Comparison of ENCODE assay signal across 8 mouse cellular contexts in the genomic region with DNA sequence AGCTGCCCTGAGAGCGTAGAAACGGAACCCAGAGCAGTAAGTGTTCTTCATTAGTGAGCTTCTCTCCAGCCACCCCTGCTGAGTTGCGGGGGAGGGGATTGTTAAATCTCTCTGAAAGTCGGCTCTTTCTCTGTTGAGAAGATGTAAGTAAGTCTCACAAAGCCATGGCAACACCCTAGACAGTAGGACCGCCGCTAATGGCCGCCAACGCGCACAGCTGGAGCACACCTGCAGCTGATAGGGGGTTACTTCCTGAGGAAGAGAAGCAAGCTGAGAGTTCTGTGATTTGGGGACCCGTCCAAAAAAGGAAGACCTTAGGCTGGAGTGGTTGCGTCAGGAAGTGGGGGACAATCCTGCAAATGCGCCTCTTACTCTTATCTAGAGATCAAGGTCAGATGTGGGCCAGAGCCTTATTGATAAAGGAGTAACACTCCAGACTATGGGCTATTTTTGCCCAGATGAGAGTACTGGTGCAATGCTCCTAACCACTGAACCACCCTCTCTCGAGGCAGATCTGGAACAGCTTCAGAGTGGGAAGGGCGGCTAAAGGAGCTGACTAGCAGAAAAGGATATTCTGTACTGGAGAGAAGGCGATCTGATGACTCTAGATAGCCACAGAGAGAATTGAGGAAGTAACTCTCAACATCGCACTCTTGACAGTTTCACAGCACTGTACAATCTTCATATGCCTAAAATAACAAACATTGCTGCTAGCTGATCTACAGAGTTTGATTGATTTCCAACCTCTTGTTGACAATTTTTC. TPM values are rescaled to one million over a fixed set of nuclear protein-coding genes. Genes with fewer than 3 reads are reported as not detected.
DNase-seq lines count a peak whose midpoint lies in the region; ATAC-seq and TF ChIP-seq lines count a peak whose summit lies in the region.

No protein-coding gene starts in this region.

- no peak for ATAC-seq in heart, embryonic 12.5 days (ENCODE audit: insufficient number of reproducible peaks, low FRiP score)
- no peak for ATAC-seq in neural tube, embryonic 15.5 days (ENCODE audit: low FRiP score)
- no peak for ATAC-seq in erythroid progenitor cell, adult 5-6 weeks (replicated peaks; ENCODE audit: low FRiP score, poor library complexity, severe bottlenecking)

- DNase-seq in kidney, adult 9 months = peak; percentile 8
- no peak for DNase-seq in kidney, postnatal 25 days
- peak; percentile 49 for DNase-seq in brain, adult 2 months (ENCODE audit: low read depth, low spot score)
- peak; percentile 36 for DNase-seq in liver, adult 2 months (ENCODE audit: extremely low read depth, low read depth, low spot score)
- DNase-seq in urinary bladder, postnatal 25 days (ENCODE audit: low spot score) = no peak

- no peak overlapping the region for H3K27ac ChIP-seq in heart, embryonic 12.5 days (ENCODE audit: poor library complexity, severe bottlenecking)
- H3K27ac ChIP-seq in liver, adult 2 months (replicated peaks; ENCODE audit: insufficient read depth, low read depth, low read length) = no peak overlapping the region
- no peak overlapping the region for H3K27ac ChIP-seq in neural tube, embryonic 15.5 days (replicated peaks)

- peak overlapping the region; percentile 91 for H3K4me2 ChIP-seq in heart, embryonic 12.5 days
- H3K4me2 ChIP-seq in neural tube, embryonic 15.5 days = peak overlapping the region; percentile 69

- peak overlapping the region; percentile 37; the same call in 1 of the 2 replicates for H3K9ac ChIP-seq in heart, embryonic 12.5 days
- H3K9ac ChIP-seq in liver, adult 2 months (ENCODE audit: low read depth, low read length) = no peak overlapping the region
- H3K9ac ChIP-seq in neural tube, embryonic 15.5 days (replicated peaks) = no peak overlapping the region

- peak overlapping the region; percentile 66 for H3K4me3 ChIP-seq in heart, embryonic 12.5 days
- H3K4me3 ChIP-seq in liver, adult 2 months (ENCODE audit: insufficient read depth, low read depth, low read length) = no peak overlapping the region
- H3K4me3 ChIP-seq in neural tube, embryonic 15.5 days (replicated peaks) = peak overlapping the region; percentile 60

- peaks cover 23% of the 10 kb centered on the region for H3K4me1 ChIP-seq in heart, embryonic 12.5 days (replicated peaks)
- peaks cover 10% of the 10 kb centered on the region for H3K4me1 ChIP-seq in liver, adult 2 months (ENCODE audit: control insufficient read depth, insufficient read depth, low read length)
- peaks cover 21% of the 10 kb centered on the region for H3K4me1 ChIP-seq in neural tube, embryonic 15.5 days

- TF ChIP-seq POLR2A in liver, adult 2 months (IDR thresholded peaks at IDR 0.05; ENCODE audit: extremely low read depth, insufficient read depth, low read length) = no peak

- no peaks in the 10 kb centered on the region for H3K9me3 ChIP-seq in heart, embryonic 12.5 days (replicated peaks)
- H3K9me3 ChIP-seq in neural tube, embryonic 15.5 days (replicated peaks) = no peaks in the 10 kb centered on the region

- H3K27me3 ChIP-seq in heart, embryonic 12.5 days (replicated peaks) = no peaks in the 10 kb centered on the region
- no peaks in the 10 kb centered on the region for H3K27me3 ChIP-seq in liver, adult 2 months (ENCODE audit: control insufficient read depth, insufficient read depth, low read length)
- H3K27me3 ChIP-seq in neural tube, embryonic 15.5 days (replicated peaks) = peaks cover 9% of the 10 kb centered on the region; the same call in 1 of the 2 replicates

- no peak for TF ChIP-seq CTCF in liver, adult 2 months (IDR thresholded peaks at IDR 0.05; ENCODE audit: low read depth, low read length)

- WGBS in heart, embryonic 12.5 days = 13% methylated on average over 16 of the region's 16 CpGs
- WGBS in liver, adult 2 months = 59% methylated on average over 16 of the region's 16 CpGs
- WGBS in neural tube, embryonic 15.5 days = 29% methylated on average over 16 of the region's 16 CpGs

- peaks cover 5% of the 10 kb centered on the region; the same call in 1 of the 2 replicates for H3K79me2 ChIP-seq in liver, adult 2 months (ENCODE audit: control insufficient read depth, insufficient read depth, low read length)

- H3K36me3 ChIP-seq in heart, embryonic 12.5 days = no peaks in the 10 kb centered on the region
- 0 out of 2 replicates have a peak, but pooled peaks cover 1% of the 10 kb centered on the region for H3K36me3 ChIP-seq in liver, adult 2 months (ENCODE audit: control insufficient read depth, insufficient read depth, low read length)
- H3K36me3 ChIP-seq in neural tube, embryonic 15.5 days = no peaks in the 10 kb centered on the region

RNA-seq across cellular contexts. Expression of a gene that starts 1.0 kb away (rescaled TPM):
- 2.7 and 2.8 TPM in 2 replicates for polyA plus RNA-seq in heart, embryonic 12.5 days (2016; fragmentation: Nextera tagmentation; extraction: Ambion mirVana)
- total RNA-seq in liver, adult 2 months (2014; rRNA removed) = 38.0 and 58.3 TPM in 2 replicates
- polyA plus RNA-seq in liver, adult 2 months (2012; rRNA removed) = 72.7 and 88.3 TPM in 2 replicates
- 5.1 and 5.5 TPM in 2 replicates for polyA plus RNA-seq in neural tube, embryonic 15.5 days (2015; fragmentation: Nextera tagmentation; extraction: Ambion mirVana)
- total RNA-seq in erythroid progenitor cell, adult 5-6 weeks (2015; ENCODE audit: low replicate concordance) = 37.1 and 40.7 TPM in 2 replicates
- total RNA-seq in erythroid progenitor cell, adult 5-6 weeks (2017; ENCODE audit: low replicate concordance) = 18.1 TPM in 2 replicates

RNA-seq across cellular contexts. Expression of a gene that starts 35.4 kb away (rescaled TPM):
- polyA plus RNA-seq in heart, embryonic 12.5 days (2016; fragmentation: Nextera tagmentation; extraction: Ambion mirVana) = 348 and 392 TPM in 2 replicates
- 159 and 233 TPM in 2 replicates for total RNA-seq in liver, adult 2 months (2014; rRNA removed)
- polyA plus RNA-seq in liver, adult 2 months (2012; rRNA removed) = 71.0 and 101 TPM in 2 replicates
- 497 and 516 TPM in 2 replicates for polyA plus RNA-seq in neural tube, embryonic 15.5 days (2015; fragmentation: Nextera tagmentation; extraction: Ambion mirVana)
- 31.7 and 62.5 TPM in 2 replicates for total RNA-seq in erythroid progenitor cell, adult 5-6 weeks (2015; ENCODE audit: low replicate concordance)
- total RNA-seq in erythroid progenitor cell, adult 5-6 weeks (2017; ENCODE audit: low replicate concordance) = 35.2 and 60.7 TPM in 2 replicates

Comparison
In these comparisons a context has a peak if more than half of its experiments do, and no peak if none do; other contexts are left out.
1. DNase-seq: peak in kidney, adult 9 months (single experiment), brain, adult 2 months (single experiment) and liver, adult 2 months (single experiment); none in kidney, postnatal 25 days (0 of 2) and urinary bladder, postnatal 25 days (single experiment).
2. RNA of a gene that starts 1.0 kb away (polyA plus RNA-seq): 72.7 to 88.3 TPM in liver, adult 2 months; 5.1 to 5.5 TPM in neural tube, embryonic 15.5 days and 2.7 to 2.8 TPM in heart, embryonic 12.5 days; every median in the first group is over 10 times any median in the second.